Mouse (Mus musculus): ENCODE results near the gene Gm10778. TPM values are rescaled to one million over a fixed set of nuclear protein-coding genes. Genes with fewer than 3 reads are reported as not detected.

Gm10778 gene
- total RNA-seq (2015) (3.0 and 5.4 TPM in 2 replicates), total RNA-seq (2017) (3.4 and 4.9 TPM in 2 replicates)

GRCm38 (mm10) chr10:81648803-81649775, at the start of gene Gm10778:
Gene Gm10778, plus strand, starts transcription at chr10:81649059.
- ATAC-seq (ENCODE audit: poor library complexity, severe bottlenecking) = peak; percentile 100

GRCm38 (mm10) chr10:81599630-81600029, 49.2 kb upstream of the Gm10778 start:
- no peak for ATAC-seq (ENCODE audit: poor library complexity, severe bottlenecking)

- no peak for ATAC-seq (ENCODE audit: poor library complexity, severe bottlenecking)
These were observed 48.8 kb upstream of the Gm10778 start for GRCm38 (mm10) chr10:81600096-81600495.

- peak; percentile 80 for ATAC-seq (ENCODE audit: poor library complexity, severe bottlenecking)
These were observed 48.1 kb upstream of the Gm10778 start, which contains the start of gene Tle6 for GRCm38 (mm10) chr10:81600738-81601203. Gene Tle6, minus strand, starts transcription at chr10:81601073.

GRCm38 (mm10) chr10:81601396-81601905, 47.4 kb upstream of the Gm10778 start:
- ATAC-seq (ENCODE audit: poor library complexity, severe bottlenecking) = no peak

GRCm38 (mm10) chr10:81602741-81603151, 46.1 kb upstream of the Gm10778 start:
- ATAC-seq (ENCODE audit: poor library complexity, severe bottlenecking) = peak; percentile 31

GRCm38 (mm10) chr10:81604019-81604967, 44.6 kb upstream of the Gm10778 start:
- no peak for ATAC-seq (ENCODE audit: poor library complexity, severe bottlenecking)

- ATAC-seq (ENCODE audit: poor library complexity, severe bottlenecking) = peak; percentile 50
These were observed 43.7 kb upstream of the Gm10778 start for GRCm38 (mm10) chr10:81604968-81605665.

- ATAC-seq (ENCODE audit: poor library complexity, severe bottlenecking) = no peak
These were observed 43.2 kb upstream of the Gm10778 start for GRCm38 (mm10) chr10:81605666-81605973.

GRCm38 (mm10) chr10:81605974-81606751, 42.7 kb upstream of the Gm10778 start, which contains the start of gene BC025920:
Gene BC025920, plus strand, starts transcription at chr10:81606270.
- peak; percentile 85 for ATAC-seq (ENCODE audit: poor library complexity, severe bottlenecking)

- no peak for ATAC-seq (ENCODE audit: poor library complexity, severe bottlenecking)
These were observed 40.6 kb upstream of the Gm10778 start for GRCm38 (mm10) chr10:81608308-81608707.

- no peak for ATAC-seq (ENCODE audit: poor library complexity, severe bottlenecking)
These were observed 36.1 kb upstream of the Gm10778 start for GRCm38 (mm10) chr10:81612779-81613178.

GRCm38 (mm10) chr10:81615486-81615885, 33.4 kb upstream of the Gm10778 start:
- ATAC-seq (ENCODE audit: poor library complexity, severe bottlenecking) = no peak

- no peak for ATAC-seq (ENCODE audit: poor library complexity, severe bottlenecking)
These were observed 28.9 kb upstream of the Gm10778 start for GRCm38 (mm10) chr10:81619976-81620375.

- no peak for ATAC-seq (ENCODE audit: poor library complexity, severe bottlenecking)
These were observed 28.1 kb upstream of the Gm10778 start for GRCm38 (mm10) chr10:81620786-81621185.

- no peak for ATAC-seq (ENCODE audit: poor library complexity, severe bottlenecking)
These were observed 25.4 kb upstream of the Gm10778 start for GRCm38 (mm10) chr10:81623441-81623840.

GRCm38 (mm10) chr10:81626101-81626993, 22.5 kb upstream of the Gm10778 start:
- no peak for ATAC-seq (ENCODE audit: poor library complexity, severe bottlenecking)
